Mouse (Mus musculus) heart, adult 2 months (tissue): ENCODE results near the gene Osbpl10.

Source experiments
- CTCF ChIP-seq: fragments of 200-600 bp; IDR thresholded peaks from 2 replicates; pipeline ENCODE4 v1.8.1; 2022; ENCODE audit warnings: antibody characterized with exemption, mild to moderate bottlenecking, moderate library complexity
- EP300 ChIP-seq: fragments of 200-500 bp; IDR thresholded peaks from 2 replicates; pipeline ENCODE4 v1.6.1; 2011; ENCODE audit warnings: low read depth, low read length, control low read depth; ENCODE audit not compliant: insufficient read depth
- POLR2A ChIP-seq: fragments of 200-500 bp; IDR thresholded peaks from 2 replicates; pipeline ENCODE4 v1.6.1; 2011; ENCODE audit warnings: mild to moderate bottlenecking, low read depth, low read length, control low read depth; ENCODE audit not compliant: insufficient read depth

DNA sequence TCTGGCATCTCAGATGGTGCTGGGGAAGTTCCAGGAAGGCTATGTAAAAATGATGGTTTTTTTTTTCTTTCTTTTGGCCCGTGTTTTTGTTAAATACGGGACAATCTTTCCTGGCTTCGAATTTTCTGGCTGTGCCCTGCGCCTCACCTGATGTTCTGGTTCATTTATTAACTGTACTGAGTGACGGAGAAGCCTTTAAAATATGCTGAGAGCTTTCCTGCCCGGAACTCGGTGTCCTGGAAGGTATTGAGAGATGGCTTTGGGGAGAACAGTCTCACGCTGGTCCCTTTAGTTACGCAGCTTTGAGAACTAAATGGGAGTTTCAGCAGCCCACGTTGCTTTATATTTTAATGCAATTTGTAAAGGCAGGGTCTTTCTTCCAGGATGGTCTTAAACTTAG, 27.1 kb downstream of the Osbpl10 start:
- TF ChIP-seq CTCF, result no peak
- TF ChIP-seq POLR2A, result no peak
- no peak for TF ChIP-seq EP300
